Mouse (Mus musculus) C2C12 (cell line): ENCODE measurements at regions not wholly inside any gene's neighbourhood (a gene's known extent, or its start where the extent isn't known, plus 50 kb on each side); places are given as distances from the start of the nearest gene placed in this dataset.

ENCODE experiments used
- CTCF ChIP-seq: IDR thresholded peaks from one replicate; pipeline ENCODE4 v1.5.1; 2011; ENCODE audit not compliant: control insufficient read depth, insufficient read depth, insufficient read length
- FOSL1 ChIP-seq: IDR thresholded peaks from one replicate; pipeline ENCODE4 v1.8.0; 2011; ENCODE audit warnings: mild to moderate bottlenecking, low read length; ENCODE audit not compliant: poor library complexity, insufficient read depth, severe bottlenecking
- MAX ChIP-seq: IDR thresholded peaks from one replicate; pipeline ENCODE4 v1.6.1; 2011; ENCODE audit warnings: mild to moderate bottlenecking, control low read depth
- MYOG ChIP-seq: IDR thresholded peaks from one replicate; pipeline ENCODE4 v1.6.1; 2011; ENCODE audit not compliant: control insufficient read depth, insufficient read length; ENCODE audit errors: extremely low read depth

DNA sequence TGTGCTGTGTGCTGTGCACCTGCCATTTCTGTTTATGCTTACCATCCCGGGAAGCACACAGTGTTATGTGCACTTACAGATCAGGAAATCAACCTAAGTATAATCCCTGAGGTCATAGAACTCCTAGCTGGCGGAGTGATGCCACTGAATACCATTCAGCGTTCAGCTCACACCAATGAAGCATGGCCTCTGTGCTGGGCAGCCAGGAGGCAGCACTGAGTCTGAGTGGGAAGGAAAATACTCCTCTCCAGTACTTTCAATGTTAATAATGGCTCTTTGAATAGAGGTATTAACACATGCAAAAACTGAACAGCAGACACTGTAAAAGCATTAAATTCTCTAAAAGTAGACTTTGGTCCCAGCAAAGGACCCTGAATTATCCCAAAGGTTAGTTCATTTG is 85.7 kb upstream of the 4933402D24Rik start:
- no peak for TF ChIP-seq FOSL1
- no peak for TF ChIP-seq MYOG
- no peak for TF ChIP-seq CTCF
- no peak for TF ChIP-seq MAX
